Mouse (Mus musculus): Measurements from ENCODE around the gene Trak1. TPM values are rescaled to one million over a fixed set of nuclear protein-coding genes. Genes with fewer than 3 reads are reported as not detected.

The Trak1 gene
- polyA plus RNA-seq, 1 experiment from 2014 or later, result 4.2 TPM

DNA sequence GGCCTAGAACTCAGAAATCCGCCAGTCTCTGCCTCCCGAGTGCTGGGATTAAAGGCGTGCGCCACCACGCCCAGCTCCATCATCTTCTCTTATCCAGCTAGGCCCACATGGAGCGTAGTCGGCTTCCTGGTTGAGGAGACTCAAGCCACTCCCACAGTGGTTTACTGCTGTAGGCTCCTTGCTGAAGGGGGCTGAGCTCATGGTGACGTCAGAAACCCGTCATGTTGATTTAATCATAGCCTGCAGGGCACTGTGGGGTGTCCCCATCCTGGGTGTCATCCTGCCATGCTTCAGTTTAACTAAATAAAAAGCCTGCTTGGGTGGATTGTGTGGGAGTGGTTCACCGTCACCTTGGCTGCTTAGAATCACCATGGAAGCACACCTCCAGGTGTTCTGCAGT lies 92.0 kb downstream of the Trak1 start:
- WGBS (ENCODE audit: insufficient replicate concordance), result 60% methylated on average over 10 of the region's 10 CpGs
- H3K4me2 ChIP-seq, result no peak overlapping the region

DNA sequence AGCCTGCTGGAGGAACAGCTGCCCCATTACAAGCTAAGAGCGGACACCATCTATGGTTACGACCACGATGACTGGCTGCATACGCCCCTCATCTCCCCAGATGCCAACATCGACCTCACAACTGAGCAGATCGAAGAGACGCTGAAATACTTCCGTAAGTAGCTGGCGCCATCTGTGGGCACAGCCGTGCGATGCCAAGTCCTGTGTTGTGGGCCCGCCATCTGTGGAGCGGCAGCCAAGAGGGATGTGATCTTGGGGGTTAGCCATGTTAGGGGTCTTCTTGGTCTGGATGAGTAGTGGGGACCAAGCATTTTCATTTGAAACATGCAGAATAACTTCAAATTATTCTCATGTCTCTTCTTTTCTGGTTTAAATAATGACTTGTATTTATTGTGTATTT lies 94.6 kb downstream of the Trak1 start:
- H3K27ac ChIP-seq (replicated peaks), result no peak overlapping the region

More for the DNA sequence above, 92.0 kb downstream of the Trak1 start:
- ATAC-seq (ENCODE audit: insufficient read depth), result no peak
- no peak overlapping the region for H3K9ac ChIP-seq
- no peak overlapping the region for H3K27ac ChIP-seq (replicated peaks)
- peaks cover 11% of the 10 kb centered on the region for H3K4me1 ChIP-seq (replicated peaks)
- H3K4me3 ChIP-seq (replicated peaks), result no peak overlapping the region
- no peaks in the 10 kb centered on the region for H3K9me3 ChIP-seq (replicated peaks)
- H3K27me3 ChIP-seq, result no peaks in the 10 kb centered on the region
- peaks cover 4% of the 10 kb centered on the region for H3K36me3 ChIP-seq (replicated peaks)

DNA sequence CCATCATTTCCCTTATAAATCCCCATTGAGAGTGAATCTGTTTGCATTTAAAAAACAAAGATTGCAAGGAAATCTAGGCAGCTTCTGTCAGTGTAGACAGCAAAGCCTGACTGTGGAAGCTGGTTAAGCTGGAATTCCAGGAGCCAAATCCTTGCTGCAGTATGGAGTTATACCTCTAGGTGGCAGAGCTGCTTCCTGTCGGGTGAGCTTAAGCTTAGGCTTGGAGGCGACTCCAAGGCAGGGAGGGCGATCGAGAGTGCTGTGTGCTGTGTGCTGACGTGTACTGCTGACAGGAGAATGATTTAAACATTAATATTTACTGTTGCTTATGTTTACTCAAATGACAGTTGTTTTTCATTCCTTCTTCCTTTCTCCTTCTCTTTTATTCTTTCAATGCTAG lies 95.1 kb downstream of the Trak1 start:
- WGBS (ENCODE audit: insufficient replicate concordance), result 35% methylated on average over 5 of the region's 5 CpGs
- H3K4me1 ChIP-seq (replicated peaks), result no peaks in the 10 kb centered on the region
- peak; percentile 53 for ATAC-seq (ENCODE audit: insufficient read depth)
- no peaks in the 10 kb centered on the region for H3K9me3 ChIP-seq (replicated peaks)
- H3K4me3 ChIP-seq (replicated peaks), result no peak overlapping the region
- H3K27ac ChIP-seq (replicated peaks), result no peak overlapping the region
- no peaks in the 10 kb centered on the region for H3K27me3 ChIP-seq
- no peak overlapping the region for H3K4me2 ChIP-seq
- H3K9ac ChIP-seq, result no peak overlapping the region
- H3K36me3 ChIP-seq (replicated peaks), result peaks cover 4% of the 10 kb centered on the region

More for the DNA sequence above, 94.6 kb downstream of the Trak1 start:
- no peak overlapping the region for H3K4me3 ChIP-seq (replicated peaks)
- H3K4me1 ChIP-seq (replicated peaks), result no peaks in the 10 kb centered on the region
- H3K27me3 ChIP-seq, result no peaks in the 10 kb centered on the region
- 82% methylated on average over 13 of the region's 13 CpGs for WGBS (ENCODE audit: insufficient replicate concordance)
- no peak overlapping the region for H3K4me2 ChIP-seq
- H3K9me3 ChIP-seq (replicated peaks), result no peaks in the 10 kb centered on the region
- no peak for ATAC-seq (ENCODE audit: insufficient read depth)
- peaks cover 4% of the 10 kb centered on the region for H3K36me3 ChIP-seq (replicated peaks)
- no peak overlapping the region for H3K9ac ChIP-seq

DNA sequence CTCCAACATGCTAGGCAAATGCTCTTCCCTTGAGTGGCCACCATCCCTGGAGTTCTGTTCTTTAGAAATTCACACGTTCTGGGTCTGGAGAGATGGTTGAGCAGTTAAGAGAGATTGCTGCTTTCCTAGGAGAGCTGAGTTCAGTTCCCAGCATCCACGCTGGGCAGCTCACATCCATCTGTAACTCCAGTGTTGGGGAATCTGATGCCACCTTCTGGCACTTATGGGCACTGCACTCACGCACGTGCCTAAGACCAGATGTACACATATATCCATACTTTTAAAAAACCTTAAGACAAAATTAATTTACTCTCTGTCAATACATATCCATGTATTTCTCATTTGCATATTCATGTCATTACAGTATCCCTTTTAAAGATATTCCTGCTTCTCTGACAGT lies 95.8 kb downstream of the Trak1 start:
- Histone ChIP-seq H3K4me3 (replicated peaks) (no peak overlapping the region), H3K4me1 (replicated peaks) (no peaks in the 10 kb centered on the region), H3K27me3 (no peaks in the 10 kb centered on the region), H3K36me3 (replicated peaks) (peaks cover 4% of the 10 kb centered on the region), H3K9me3 (replicated peaks) (no peaks in the 10 kb centered on the region), H3K27ac (replicated peaks) (no peak overlapping the region), H3K9ac (no peak overlapping the region), H3K4me2 (no peak overlapping the region)
- WGBS (ENCODE audit: insufficient replicate concordance), result 85% methylated on average over 4 of the region's 4 CpGs
- no peak for ATAC-seq (ENCODE audit: insufficient read depth)

DNA sequence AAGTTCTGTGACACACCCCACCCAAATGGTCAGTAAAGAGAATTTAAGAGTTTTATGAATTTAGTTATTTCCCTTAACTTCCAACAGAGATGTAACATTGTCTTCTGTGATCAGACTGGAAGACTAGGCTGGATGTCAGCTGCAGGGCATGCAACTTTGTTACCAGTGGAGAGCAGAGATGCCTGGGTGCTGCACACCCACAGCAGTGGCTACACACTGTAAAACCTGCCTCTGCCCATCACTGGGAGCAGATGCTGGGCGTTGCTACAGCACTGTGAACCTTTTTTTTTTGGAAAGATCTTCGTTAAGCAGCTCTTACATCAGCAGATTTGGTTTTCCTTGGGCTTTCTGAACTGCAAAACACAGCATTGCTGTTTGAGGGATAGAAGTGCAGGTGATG lies 97.6 kb downstream of the Trak1 start:
- no peak overlapping the region for H3K9ac ChIP-seq
- no peak overlapping the region for H3K27ac ChIP-seq (replicated peaks)
- no peak for ATAC-seq (ENCODE audit: insufficient read depth)
- H3K4me2 ChIP-seq, result no peak overlapping the region
- no peaks in the 10 kb centered on the region; the same call in 1 of the 2 replicates for H3K4me1 ChIP-seq (replicated peaks)
- no peaks in the 10 kb centered on the region for H3K27me3 ChIP-seq
- 57% methylated on average over 2 of the region's 2 CpGs for WGBS (ENCODE audit: insufficient replicate concordance)
- H3K9me3 ChIP-seq (replicated peaks), result no peaks in the 10 kb centered on the region
- peaks cover 4% of the 10 kb centered on the region for H3K36me3 ChIP-seq (replicated peaks)
- H3K4me3 ChIP-seq (replicated peaks), result no peak overlapping the region

DNA sequence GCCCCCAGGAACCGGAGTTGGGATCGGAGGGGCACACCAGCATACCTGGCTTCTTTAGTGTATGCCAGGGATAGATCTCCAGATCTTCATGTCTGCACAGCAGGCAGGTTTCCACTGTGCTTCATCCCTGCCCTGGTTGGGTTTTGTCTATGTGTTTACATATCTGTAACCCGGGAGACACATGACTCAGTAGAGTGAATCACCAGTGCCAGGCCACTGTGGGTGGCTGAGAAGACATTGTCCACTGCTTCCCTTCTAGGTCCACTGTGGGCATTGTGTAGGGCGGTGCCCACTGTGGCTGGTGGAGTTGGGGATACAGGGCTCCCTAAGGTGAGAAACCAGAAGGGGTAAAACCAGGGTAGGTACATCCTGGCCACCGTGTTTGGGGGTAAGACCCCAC lies 98.5 kb downstream of the Trak1 start:
- Histone ChIP-seq H3K27ac (replicated peaks) (no peak overlapping the region), H3K9ac (no peak overlapping the region), H3K27me3 (no peaks in the 10 kb centered on the region), H3K4me3 (replicated peaks) (no peak overlapping the region), H3K36me3 (replicated peaks) (peaks cover 4% of the 10 kb centered on the region), H3K4me2 (no peak overlapping the region), H3K4me1 (replicated peaks) (no peaks in the 10 kb centered on the region; the same call in 1 of the 2 replicates), H3K9me3 (replicated peaks) (no peaks in the 10 kb centered on the region)
- 65% methylated on average over 5 of the region's 5 CpGs for WGBS (ENCODE audit: insufficient replicate concordance)
- ATAC-seq (ENCODE audit: insufficient read depth), result no peak

DNA sequence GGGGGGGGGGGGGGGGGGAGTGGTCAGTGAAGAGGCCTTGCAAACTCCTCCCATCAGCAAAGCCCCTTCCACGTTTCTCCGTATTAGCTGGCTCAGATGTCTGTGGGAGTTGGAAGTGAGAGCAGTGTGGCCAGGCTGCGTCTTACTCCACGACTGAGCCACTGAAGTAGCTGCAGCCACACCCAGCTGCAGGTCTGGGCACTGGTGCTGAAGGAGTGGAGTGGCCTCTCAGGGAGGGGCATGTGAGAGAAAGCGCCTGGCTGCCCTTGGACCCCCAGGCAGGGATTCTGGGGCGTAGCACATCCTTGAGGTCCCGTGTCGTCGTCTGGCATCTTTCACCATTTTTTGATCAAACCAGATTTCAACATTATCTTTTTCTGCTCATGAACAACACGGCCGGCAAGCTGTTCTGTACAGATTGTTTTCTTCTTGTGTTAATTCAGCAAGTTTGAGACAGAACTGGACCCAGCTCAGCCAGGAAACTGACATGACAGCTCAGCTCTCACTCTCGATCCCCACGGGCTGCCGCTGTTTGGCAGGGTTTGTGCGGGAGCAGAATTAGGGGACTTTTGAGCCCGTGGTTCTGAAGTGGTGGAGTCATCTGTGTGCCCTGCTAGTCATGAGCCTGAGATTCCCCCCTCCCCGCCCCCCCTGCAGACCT lies 100.9 kb downstream of the Trak1 start:
- no peak overlapping the region for H3K27ac ChIP-seq (replicated peaks)
- ATAC-seq (ENCODE audit: insufficient read depth), result no peak
- WGBS (ENCODE audit: insufficient replicate concordance), result 72% methylated on average over 17 of the region's 17 CpGs

DNA sequence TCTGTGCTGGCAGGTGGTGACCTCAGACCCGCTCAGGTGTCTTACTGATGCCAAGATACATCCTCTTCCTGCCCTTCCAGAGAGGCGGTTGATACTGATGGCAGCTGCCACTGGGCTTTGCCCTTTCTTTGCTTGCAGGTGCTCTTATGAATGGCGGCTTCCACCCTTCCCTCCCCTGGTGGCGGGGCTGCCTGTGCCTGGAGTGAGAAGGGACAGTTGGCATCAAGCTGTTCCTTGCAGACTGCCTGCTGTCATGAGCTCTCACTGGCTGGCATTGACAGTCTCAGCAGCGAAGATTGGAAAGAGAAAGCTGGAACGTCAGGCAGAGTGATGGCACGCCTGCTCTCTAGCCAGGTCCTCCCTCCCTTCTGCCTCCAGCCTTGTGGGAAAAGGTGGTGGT lies 101.5 kb downstream of the Trak1 start:
- WGBS (ENCODE audit: insufficient replicate concordance), result 79% methylated on average over 7 of the region's 7 CpGs

More for the DNA sequence above, 100.9 kb downstream of the Trak1 start:
- peaks cover 3% of the 10 kb centered on the region; the same call in 1 of the 2 replicates for H3K4me1 ChIP-seq (replicated peaks)
- no peaks in the 10 kb centered on the region for H3K27me3 ChIP-seq
- no peak overlapping the region for H3K9ac ChIP-seq
- no peaks in the 10 kb centered on the region for H3K9me3 ChIP-seq (replicated peaks)
- no peaks in the 10 kb centered on the region for H3K36me3 ChIP-seq (replicated peaks)
- no peak overlapping the region for H3K4me3 ChIP-seq (replicated peaks)
- H3K4me2 ChIP-seq, result no peak overlapping the region

DNA sequence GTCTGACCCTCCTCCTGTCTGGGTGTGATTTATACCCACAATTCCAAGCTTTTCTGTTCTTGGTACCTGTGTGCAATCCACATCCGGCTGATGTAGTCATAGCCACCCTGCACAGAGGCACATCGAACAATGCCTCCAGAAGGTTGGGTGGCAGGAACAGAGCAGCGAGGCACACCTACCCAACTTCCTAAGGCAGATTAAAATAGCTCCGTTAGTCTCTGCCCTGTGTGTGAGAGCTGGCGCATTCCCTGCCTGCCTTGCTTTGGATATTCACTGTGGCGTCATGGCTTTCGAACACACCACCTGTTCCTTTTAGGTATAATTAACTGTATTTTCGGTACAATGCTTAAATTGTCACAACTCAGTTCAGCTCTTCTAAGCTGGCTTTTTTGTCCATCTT lies 103.3 kb downstream of the Trak1 start:
- H3K4me3 ChIP-seq (replicated peaks), result no peak overlapping the region
- H3K4me1 ChIP-seq (replicated peaks), result peaks cover 3% of the 10 kb centered on the region; the same call in 1 of the 2 replicates
- no peaks in the 10 kb centered on the region for H3K36me3 ChIP-seq (replicated peaks)
- no peak overlapping the region for H3K9ac ChIP-seq
- no peak for ATAC-seq (ENCODE audit: insufficient read depth)
- H3K9me3 ChIP-seq (replicated peaks), result no peaks in the 10 kb centered on the region
- no peaks in the 10 kb centered on the region for H3K27me3 ChIP-seq
- no peak overlapping the region for H3K4me2 ChIP-seq
- H3K27ac ChIP-seq (replicated peaks), result no peak overlapping the region
- WGBS (ENCODE audit: insufficient replicate concordance), result 77% methylated on average over 8 of the region's 8 CpGs

More for the DNA sequence above, 101.5 kb downstream of the Trak1 start:
- peaks cover 3% of the 10 kb centered on the region; the same call in 1 of the 2 replicates for H3K4me1 ChIP-seq (replicated peaks)
- ATAC-seq (ENCODE audit: insufficient read depth), result no peak
- H3K27ac ChIP-seq (replicated peaks), result no peak overlapping the region
- no peaks in the 10 kb centered on the region for H3K36me3 ChIP-seq (replicated peaks)
- H3K4me3 ChIP-seq (replicated peaks), result no peak overlapping the region
- no peak overlapping the region for H3K4me2 ChIP-seq
- H3K9ac ChIP-seq, result no peak overlapping the region
- H3K9me3 ChIP-seq (replicated peaks), result no peaks in the 10 kb centered on the region
- no peaks in the 10 kb centered on the region for H3K27me3 ChIP-seq

DNA sequence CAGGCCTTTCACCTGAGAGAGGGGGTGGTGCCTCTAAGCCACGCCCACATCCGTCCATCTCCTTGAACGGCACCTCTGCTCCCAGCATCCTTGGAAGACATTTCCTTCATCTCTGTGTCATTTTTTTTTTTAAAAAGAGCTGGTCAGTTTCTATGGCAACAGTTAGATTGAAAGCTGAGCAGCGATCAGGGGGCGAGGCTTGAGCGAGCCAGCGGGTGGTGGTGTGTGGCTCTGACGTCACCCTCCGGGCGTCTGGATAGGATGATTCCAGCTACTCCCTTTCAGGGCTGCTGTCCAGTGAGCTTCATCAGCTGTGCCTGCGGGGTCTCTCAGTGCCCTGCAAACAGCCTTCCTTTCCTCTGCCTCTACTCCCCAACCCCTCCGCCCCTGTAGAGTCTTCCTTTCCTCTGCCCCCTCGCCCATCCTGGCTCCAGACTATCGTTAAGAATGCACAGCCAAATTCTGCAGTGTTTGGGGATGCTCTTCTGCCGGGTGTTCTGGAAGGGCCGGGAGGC lies 105.9 kb downstream of the Trak1 start:
- ATAC-seq (ENCODE audit: insufficient read depth), result no peak
- Histone ChIP-seq H3K4me3 (replicated peaks) (no peak overlapping the region), H3K4me1 (replicated peaks) (peaks cover 3% of the 10 kb centered on the region; the same call in 1 of the 2 replicates)

DNA sequence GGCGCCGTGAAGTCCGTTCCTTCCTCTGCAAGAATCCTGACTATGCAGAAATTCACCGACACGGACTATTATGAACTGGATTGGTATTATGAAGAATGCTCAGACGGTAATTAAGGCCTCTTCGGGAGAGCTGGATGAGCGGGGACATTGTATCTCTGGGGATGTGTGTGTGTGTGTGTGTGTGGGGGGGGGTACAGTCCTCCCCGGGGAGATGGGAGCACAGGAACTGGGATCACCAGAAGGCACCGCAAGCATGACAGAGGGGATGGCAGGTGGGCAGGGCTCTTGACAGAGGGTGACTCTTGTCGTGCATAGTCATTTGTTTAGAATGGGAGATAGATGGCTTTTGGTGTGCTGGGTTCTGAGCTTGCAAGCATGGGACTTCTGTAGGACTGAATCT lies 106.4 kb downstream of the Trak1 start:
- 84% methylated on average over 11 of the region's 11 CpGs for WGBS (ENCODE audit: insufficient replicate concordance)
- no peak overlapping the region for H3K4me3 ChIP-seq (replicated peaks)
- H3K27ac ChIP-seq (replicated peaks), result no peak overlapping the region

More for the DNA sequence above, 105.9 kb downstream of the Trak1 start:
- whole genome bisulfite sequencing (ENCODE audit: insufficient replicate concordance), result 60% methylated on average over 16 of the region's 16 CpGs
- H3K27ac ChIP-seq (replicated peaks), result no peak overlapping the region
- H3K9me3 ChIP-seq (replicated peaks), result no peaks in the 10 kb centered on the region
- no peaks in the 10 kb centered on the region for H3K36me3 ChIP-seq (replicated peaks)
- H3K9ac ChIP-seq, result no peak overlapping the region
- H3K27me3 ChIP-seq, result no peaks in the 10 kb centered on the region
- H3K4me2 ChIP-seq, result no peak overlapping the region

More for the DNA sequence above, 106.4 kb downstream of the Trak1 start:
- ATAC-seq (ENCODE audit: insufficient read depth), result no peak
- H3K4me1 ChIP-seq (replicated peaks), result peaks cover 3% of the 10 kb centered on the region; the same call in 1 of the 2 replicates
- no peaks in the 10 kb centered on the region for H3K9me3 ChIP-seq (replicated peaks)
- no peaks in the 10 kb centered on the region for H3K36me3 ChIP-seq (replicated peaks)
- H3K27me3 ChIP-seq, result no peaks in the 10 kb centered on the region
- H3K4me2 ChIP-seq, result no peak overlapping the region
- H3K9ac ChIP-seq, result no peak overlapping the region
